Mouse (Mus musculus) myocyte (in vitro differentiated cells): ENCODE results near the gene Avpi1. TPM values are rescaled to one million over a fixed set of nuclear protein-coding genes. Genes with fewer than 3 reads are reported as not detected.

Experiments
- H3K27me3 ChIP-seq: one replicate; pipeline ENCODE4 v1.6.1; 2011; ENCODE audit not compliant: control insufficient read depth, insufficient read depth, insufficient read length
- H3K36me3 ChIP-seq: one replicate; pipeline ENCODE4 v1.6.1; 2011; ENCODE audit not compliant: control insufficient read depth, insufficient read depth
- H3K4me2 ChIP-seq: one replicate; pipeline ENCODE4 v1.6.1; 2011; ENCODE audit warnings: low read depth, control low read depth
- H3K4me3 ChIP-seq: one replicate; pipeline ENCODE4 v1.5.1; 2011; ENCODE audit warnings: mild to moderate bottlenecking, control low read depth, moderate library complexity
- H3K79me2 ChIP-seq: one replicate; pipeline ENCODE4 v1.6.1; 2011; ENCODE audit not compliant: control insufficient read depth, insufficient read depth
- H3ac ChIP-seq: one replicate; pipeline ENCODE4 v1.6.1; 2011; ENCODE audit not compliant: control insufficient read depth, insufficient read length
- MYOD1 ChIP-seq, 3 experiments: IDR thresholded peaks; one replicate each; pipeline ENCODE4 v1.6.1; 2011; ENCODE audit warnings: control low read depth in 2 of 3, low read depth in 2 of 3, mild to moderate bottlenecking in 2 of 3, moderate library complexity in 1 of 3; ENCODE audit not compliant: insufficient read length in 2 of 3, control insufficient read depth in 1 of 3
- POLR2A ChIP-seq: IDR thresholded peaks from one replicate; pipeline ENCODE4 v1.6.1; 2011; ENCODE audit warnings: low read depth, mild to moderate bottlenecking, control low read depth, moderate library complexity; ENCODE audit not compliant: insufficient read length
- TCF12 ChIP-seq: IDR thresholded peaks from one replicate; pipeline ENCODE4 v1.6.1; 2011; ENCODE audit warnings: mild to moderate bottlenecking, control low read depth; ENCODE audit not compliant: poor library complexity, insufficient read depth, severe bottlenecking
- TCF3 ChIP-seq: IDR thresholded peaks from one replicate; pipeline ENCODE4 v1.6.1; 2011; ENCODE audit warnings: low read depth, control low read depth; ENCODE audit not compliant: insufficient read length
- USF1 ChIP-seq: IDR thresholded peaks from one replicate; pipeline ENCODE4 v1.6.1; 2011; ENCODE audit warnings: low read depth, mild to moderate bottlenecking, control low read depth, moderate library complexity
- polyA plus RNA-seq: library from polyadenylated mRNA; unstranded; fragments of >200 nt; fragmentation: generic; extraction: Trizol; gene quantifications from one replicate; pipeline ENCODE4 v1.2.1, GENCODE M21; 2012; ENCODE audit warnings: missing spikeins

Gene Avpi1
- polyA plus RNA-seq, 1 experiment = 128 TPM

DNA sequence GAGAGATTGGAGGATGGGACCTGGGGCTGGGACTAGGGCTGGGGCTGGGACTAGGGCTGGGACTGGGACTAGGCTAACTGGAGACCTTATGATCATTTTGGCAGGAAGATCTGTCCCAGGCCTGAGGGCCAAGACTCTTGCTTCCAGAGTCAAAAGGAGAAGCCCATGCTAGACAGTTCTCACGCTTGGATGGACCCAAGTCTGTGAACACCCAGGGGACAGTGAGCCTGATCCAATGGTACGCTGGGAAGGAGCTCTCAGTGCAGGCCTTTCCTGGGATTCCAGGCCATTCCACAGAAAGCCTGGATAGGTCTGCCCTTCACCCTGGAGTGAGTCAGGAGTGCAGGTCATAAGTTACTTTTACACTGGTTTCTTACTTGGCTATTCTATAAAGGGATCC lies 53.8 kb downstream of the Avpi1 start:
- no peaks in the 10 kb centered on the region for H3K27me3 ChIP-seq
- no peaks in the 10 kb centered on the region for H3K79me2 ChIP-seq
- no peak for TF ChIP-seq USF1
- no peak for TF ChIP-seq TCF3
- TF ChIP-seq MYOD1 (IDR thresholded peaks at IDR 0.05; ENCODE audit: control insufficient read depth in 1 of 3, insufficient read length in 2 of 3, low read depth in 2 of 3) = no peak
- no peak for TF ChIP-seq TCF12
- TF ChIP-seq POLR2A = no peak
- no peak overlapping the region for H3ac ChIP-seq
- H3K36me3 ChIP-seq = peaks cover 4% of the 10 kb centered on the region
- H3K4me2 ChIP-seq = no peak overlapping the region
- no peak overlapping the region for H3K4me3 ChIP-seq

Other genes starting within 250 kb of the Avpi1 start
- gene Rrp12, start 232.9 kb downstream of the Avpi1 start, polyA plus RNA-seq = 45.4 TPM
- gene Pgam1, start 217.1 kb downstream of the Avpi1 start, polyA plus RNA-seq = 552 TPM
- gene Exosc1, start 195.6 kb downstream of the Avpi1 start, polyA plus RNA-seq = 49.4 TPM
- gene Zdhhc16, start 195.6 kb downstream of the Avpi1 start, polyA plus RNA-seq = 124 TPM
- gene Mms19, start 147.9 kb downstream of the Avpi1 start, polyA plus RNA-seq = 34.2 TPM
- gene Ubtd1, start 147.3 kb downstream of the Avpi1 start, polyA plus RNA-seq = 141 TPM
- 110 TPM for gene Ankrd2, start 93.1 kb downstream of the Avpi1 start, polyA plus RNA-seq
- 2.4 TPM for gene Hoga1, start 83.4 kb downstream of the Avpi1 start, polyA plus RNA-seq
- 0.30 TPM for gene 4933411K16Rik, start 76.8 kb downstream of the Avpi1 start, polyA plus RNA-seq
- gene Morn4, start 42.7 kb downstream of the Avpi1 start, polyA plus RNA-seq = 32.3 TPM
- gene Pi4k2a, start 38.6 kb downstream of the Avpi1 start, polyA plus RNA-seq = 37.5 TPM
- 36.1 TPM for gene Marveld1, start 18.3 kb upstream of the Avpi1 start, polyA plus RNA-seq
- gene Zfyve27, start 34.9 kb upstream of the Avpi1 start, polyA plus RNA-seq = 22.4 TPM
- 0.04 TPM for gene Sfrp5, start 73.2 kb upstream of the Avpi1 start, polyA plus RNA-seq
- 0.06 TPM for gene Golga7b, start 118.5 kb upstream of the Avpi1 start, polyA plus RNA-seq